Mouse (Mus musculus) E14TG2a.4 (cell line): Measurements from ENCODE around the gene Vmn1r43.

Experiments
- CTCF ChIP-seq: conservative IDR thresholded peaks from 2 replicates; pipeline ENCODE4 v1.5.1; 2014; ENCODE audit warnings: low read length
- NANOG ChIP-seq: IDR thresholded peaks from 2 replicates; pipeline ENCODE4 v1.6.1; 2014; ENCODE audit warnings: borderline replicate concordance, low read length, mixed read lengths
- POU5F1 ChIP-seq: IDR thresholded peaks from 2 replicates; pipeline ENCODE4 v1.6.1; 2014; ENCODE audit warnings: low read length, borderline replicate concordance

GRCm38 (mm10) chr6:89883812-89884211 lies 7.6 kb upstream of the Vmn1r43 start:
- TF ChIP-seq CTCF (no peak), NANOG (no peak), POU5F1 (no peak)
